Mouse (Mus musculus): ENCODE measurements around the gene Fras1. TPM values are rescaled to one million over a fixed set of nuclear protein-coding genes. Genes with fewer than 3 reads are reported as not detected.

Fras1 gene
- polyA plus RNA-seq, 1 experiment from 2014 or later = 3.4 TPM

DNA sequence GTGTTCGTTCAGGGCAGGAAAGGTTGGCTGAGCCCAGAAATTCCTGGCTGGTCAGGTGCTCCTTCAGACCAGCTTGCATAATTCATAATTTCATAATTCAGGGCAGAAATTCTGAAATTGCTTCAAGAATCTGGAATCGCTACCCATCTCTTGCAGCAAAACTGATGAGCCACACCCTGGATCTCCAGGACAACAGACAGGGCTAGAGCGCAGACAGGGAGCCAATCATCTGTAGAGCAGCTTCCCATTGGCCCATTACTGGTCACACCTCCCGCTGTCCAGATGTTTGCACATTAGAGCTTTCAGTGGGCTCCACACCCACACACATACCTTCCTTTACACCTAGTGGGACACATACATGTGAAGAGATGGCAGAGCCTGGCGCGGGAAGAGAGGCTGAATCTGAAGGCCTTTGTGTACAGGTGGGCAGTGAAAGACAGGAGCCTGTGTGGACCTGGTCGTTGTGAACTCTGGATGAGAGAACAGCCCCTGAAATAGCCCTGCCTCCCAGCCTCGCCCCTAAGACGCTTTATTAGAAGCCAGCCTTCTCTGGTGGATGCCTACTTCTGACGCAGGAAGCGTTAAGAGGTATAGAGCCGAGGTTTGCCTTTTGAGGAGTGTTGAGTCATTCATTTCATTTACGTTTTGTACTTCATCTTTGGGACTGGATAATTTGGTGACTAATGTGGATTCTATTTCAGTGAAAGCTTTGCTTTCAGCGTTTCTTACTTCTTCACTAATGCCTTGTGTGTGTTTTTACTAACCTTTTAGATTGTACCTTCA lies 409.9 kb downstream of the Fras1 start:
- no peak overlapping the region for H3K27ac ChIP-seq (replicated peaks)
- no peaks in the 10 kb centered on the region for H3K36me3 ChIP-seq (ENCODE audit: control insufficient read depth, insufficient read depth, low read length)
- H3K9me3 ChIP-seq (ENCODE audit: control insufficient read depth, low read length) = no peaks in the 10 kb centered on the region
- no peak for TF ChIP-seq EP300 (optimal IDR thresholded peaks at IDR 0.05)
- no peak for TF ChIP-seq CTCF (IDR thresholded peaks at IDR 0.05; ENCODE audit: low read depth)
- no peak overlapping the region for H3K9ac ChIP-seq (ENCODE audit: low read length)
- no peaks in the 10 kb centered on the region for H3K4me1 ChIP-seq (replicated peaks; ENCODE audit: control insufficient read depth, insufficient read depth)
- ATAC-seq (ENCODE audit: low FRiP score, low TSS enrichment) (peak; percentile 54; the same call in 1 of the 2 replicates), DNase-seq (ENCODE audit: low spot score) (no peak)
- whole genome bisulfite sequencing = 73% methylated on average over 14 of the region's 14 CpGs
- H3K27me3 ChIP-seq (ENCODE audit: control insufficient read depth, insufficient read depth, low read length) = no peaks in the 10 kb centered on the region
- no peak overlapping the region for H3K4me2 ChIP-seq (replicated peaks; ENCODE audit: low read depth)
- no peak overlapping the region for H3K4me3 ChIP-seq (ENCODE audit: low read depth, low read length)

DNA sequence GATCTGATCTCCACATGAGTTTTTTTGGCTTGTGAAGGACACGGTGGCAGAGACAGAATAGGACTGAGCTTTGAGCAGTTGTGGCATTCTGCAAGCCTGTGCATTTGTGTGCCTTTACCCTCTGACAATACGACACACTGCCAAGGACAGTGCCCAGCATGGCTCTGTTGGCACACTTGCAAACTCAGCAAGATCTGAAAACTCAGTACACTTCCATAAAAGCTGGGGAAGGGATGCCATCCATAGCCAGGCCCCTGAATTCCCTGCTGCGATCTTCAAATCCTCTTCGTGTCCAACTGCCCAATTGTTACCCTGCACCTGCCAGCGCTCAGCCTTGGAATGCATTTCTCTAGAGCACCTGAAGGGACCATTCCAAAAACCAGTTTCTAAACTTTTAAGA lies 411.3 kb downstream of the Fras1 start:
- ATAC-seq (ENCODE audit: low FRiP score, low TSS enrichment) (no peak), DNase-seq (ENCODE audit: low spot score) (no peak)
- no peaks in the 10 kb centered on the region for H3K36me3 ChIP-seq (ENCODE audit: control insufficient read depth, insufficient read depth, low read length)
- H3K4me2 ChIP-seq (replicated peaks; ENCODE audit: low read depth) = no peak overlapping the region
- no peaks in the 10 kb centered on the region for H3K27me3 ChIP-seq (ENCODE audit: control insufficient read depth, insufficient read depth, low read length)
- no peak overlapping the region for H3K27ac ChIP-seq (replicated peaks)
- WGBS = 89% methylated on average over 5 of the region's 5 CpGs
- H3K9ac ChIP-seq (ENCODE audit: low read length) = no peak overlapping the region
- no peaks in the 10 kb centered on the region for H3K9me3 ChIP-seq (ENCODE audit: control insufficient read depth, low read length)
- H3K4me1 ChIP-seq (replicated peaks; ENCODE audit: control insufficient read depth, insufficient read depth) = no peaks in the 10 kb centered on the region
- no peak overlapping the region for H3K4me3 ChIP-seq (ENCODE audit: low read depth, low read length)
- TF ChIP-seq EP300 (optimal IDR thresholded peaks at IDR 0.05) = no peak
- TF ChIP-seq CTCF (IDR thresholded peaks at IDR 0.05; ENCODE audit: low read depth) = no peak

DNA sequence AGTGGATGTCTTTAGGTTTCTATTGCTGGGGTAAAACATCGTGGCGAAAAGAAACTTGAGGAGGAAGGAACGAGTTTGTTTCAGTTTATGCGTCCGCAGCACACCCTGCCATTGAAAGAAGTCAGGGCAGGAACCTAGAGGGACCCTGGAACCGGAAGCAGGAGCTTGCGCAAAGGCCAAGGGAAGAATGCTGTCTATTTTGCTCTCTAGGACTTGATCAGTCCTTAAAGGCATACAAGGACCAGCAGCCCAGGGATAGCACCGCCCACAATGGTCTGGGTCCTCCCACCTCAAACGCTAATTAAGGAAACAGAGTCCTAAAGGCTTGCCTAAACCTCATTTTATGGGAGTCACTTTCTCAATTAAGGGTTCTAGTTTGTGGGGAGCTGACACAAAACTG lies 418.7 kb downstream of the Fras1 start:
- H3K27me3 ChIP-seq (ENCODE audit: control insufficient read depth, insufficient read depth, low read length) = no peaks in the 10 kb centered on the region
- no peak for DNase-seq (ENCODE audit: low spot score)
- H3K4me1 ChIP-seq (replicated peaks; ENCODE audit: control insufficient read depth, insufficient read depth) = 0 out of 2 replicates have a peak, but pooled peaks cover 4% of the 10 kb centered on the region
- H3K9ac ChIP-seq (ENCODE audit: low read length) = no peak overlapping the region
- no peak overlapping the region for H3K27ac ChIP-seq (replicated peaks)
- H3K9me3 ChIP-seq (ENCODE audit: control insufficient read depth, low read length) = no peaks in the 10 kb centered on the region
- 57% methylated on average over 9 of the region's 9 CpGs for WGBS
- H3K4me3 ChIP-seq (ENCODE audit: low read depth, low read length) = peak overlapping the region; percentile 55; the same call in 1 of the 2 replicates
- no peak for TF ChIP-seq EP300 (optimal IDR thresholded peaks at IDR 0.05)
- TF ChIP-seq CTCF (IDR thresholded peaks at IDR 0.05; ENCODE audit: low read depth) = no peak
- no peaks in the 10 kb centered on the region for H3K36me3 ChIP-seq (ENCODE audit: control insufficient read depth, insufficient read depth, low read length)
- no peak for ATAC-seq (ENCODE audit: low FRiP score, low TSS enrichment)
- peak overlapping the region; percentile 85; the same call in 1 of the 2 replicates for H3K4me2 ChIP-seq (replicated peaks; ENCODE audit: low read depth)

- Histone ChIP-seq H3K9me3 (ENCODE audit: control insufficient read depth, low read length) (no peaks in the 10 kb centered on the region), H3K9ac (ENCODE audit: low read length) (peak within 1 kb of the TSS; percentile 75), H3K4me3 (ENCODE audit: low read depth, low read length) (peak within 1 kb of the TSS; percentile 55), H3K27ac (replicated peaks) (peak within 1 kb of the TSS; percentile 84), H3K4me2 (replicated peaks; ENCODE audit: low read depth) (peak within 1 kb of the TSS; percentile 85), H3K4me1 (replicated peaks; ENCODE audit: control insufficient read depth, insufficient read depth) (0 out of 2 replicates have a peak, but pooled peaks cover 4% of the 10 kb centered on the region), H3K27me3 (ENCODE audit: control insufficient read depth, insufficient read depth, low read length) (no peaks in the 10 kb centered on the region), H3K36me3 (ENCODE audit: control insufficient read depth, insufficient read depth, low read length) (no peaks in the 10 kb centered on the region)
- TF ChIP-seq EP300 (optimal IDR thresholded peaks at IDR 0.05) (no peak), CTCF (IDR thresholded peaks at IDR 0.05; ENCODE audit: low read depth) (no peak)
- WGBS = 11% methylated on average over 20 of the region's 26 CpGs
- peak; percentile 74 for DNase-seq (ENCODE audit: low spot score)
- ATAC-seq (ENCODE audit: low FRiP score, low TSS enrichment) = peak; percentile 95
Measured at GRCm38 (mm10) chr5:96792936-96793718, 419.4 kb downstream of the Fras1 start, which contains the start of gene Anxa3. TSS of gene Anxa3 (plus strand) at chr5:96793339.

DNA sequence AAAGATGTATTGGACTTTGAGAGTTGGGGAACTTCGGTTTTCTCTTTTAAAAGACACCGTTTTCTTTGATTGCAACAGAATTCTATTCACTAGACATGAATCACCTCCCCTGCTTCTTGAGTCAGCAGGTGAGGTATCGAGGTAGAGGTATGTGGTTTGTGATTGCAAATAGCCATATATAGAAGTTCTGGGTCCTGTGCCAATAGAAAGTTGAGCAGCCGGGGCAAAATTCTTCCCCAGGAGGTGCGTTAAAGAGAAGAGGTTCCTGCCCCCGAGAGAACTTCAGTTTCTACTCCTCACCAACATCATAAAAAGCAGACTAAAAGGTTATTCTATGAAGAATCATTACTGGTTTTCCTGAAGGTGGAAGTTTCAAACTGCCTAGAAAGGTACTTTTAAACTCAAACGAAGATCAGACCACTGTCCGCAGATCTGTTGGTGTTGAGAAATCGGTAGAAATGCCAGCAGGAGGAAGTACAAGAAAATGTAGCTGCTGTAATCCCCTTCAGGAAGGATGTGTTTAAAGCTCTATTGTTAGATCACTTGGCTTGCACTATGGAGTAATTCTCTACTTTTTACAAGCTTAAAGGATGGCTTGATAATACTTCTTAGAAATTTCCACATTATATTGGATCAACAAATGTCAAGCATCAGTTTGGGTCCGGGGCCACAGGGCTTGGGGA lies 420.3 kb downstream of the Fras1 start:
- H3K27me3 ChIP-seq (ENCODE audit: control insufficient read depth, insufficient read depth, low read length) = no peaks in the 10 kb centered on the region
- peak overlapping the region; percentile 55 for H3K4me3 ChIP-seq (ENCODE audit: low read depth, low read length)
- H3K9me3 ChIP-seq (ENCODE audit: control insufficient read depth, low read length) = no peaks in the 10 kb centered on the region
- H3K27ac ChIP-seq (replicated peaks) = peak overlapping the region; percentile 84
- 0 out of 2 replicates have a peak, but pooled peaks cover 4% of the 10 kb centered on the region for H3K4me1 ChIP-seq (replicated peaks; ENCODE audit: control insufficient read depth, insufficient read depth)
- H3K4me2 ChIP-seq (replicated peaks; ENCODE audit: low read depth) = peak overlapping the region; percentile 85
- DNase-seq (ENCODE audit: low spot score) (no peak), ATAC-seq (ENCODE audit: low FRiP score, low TSS enrichment) (peak; percentile 64; the same call in 1 of the 2 replicates)
- TF ChIP-seq CTCF (IDR thresholded peaks at IDR 0.05; ENCODE audit: low read depth) (no peak), EP300 (optimal IDR thresholded peaks at IDR 0.05) (no peak)
- H3K9ac ChIP-seq (ENCODE audit: low read length) = peak overlapping the region; percentile 75; the same call in 1 of the 2 replicates
- H3K36me3 ChIP-seq (ENCODE audit: control insufficient read depth, insufficient read depth, low read length) = no peaks in the 10 kb centered on the region
- 26% methylated on average over 10 of the region's 10 CpGs for WGBS

Measured in stomach, postnatal 0 days (tissue).